Mouse (Mus musculus) megakaryocyte progenitor cell, adult 5-6 weeks (primary cell): ENCODE measurements at regions not wholly inside any gene's neighbourhood (a gene's known extent, or its start where the extent isn't known, plus 50 kb on each side); places are given as distances from the start of the nearest gene placed in this dataset.

Experiments used
- ATAC-seq: replicated peaks from 2 replicates; pipeline ENCODE4 v1.8.0; 2016; ENCODE audit warnings: mild to moderate bottlenecking, moderate TSS enrichment, inconsistent platforms; ENCODE audit not compliant: poor library complexity

GRCm38 (mm10) chr10:126646587-126646986 lies 254.6 kb downstream of the Atp23 start:
- ATAC-seq, result no peak

- no peak for ATAC-seq
Measured at GRCm38 (mm10) chr10:126641792-126642289, 259.3 kb downstream of the Atp23 start.

GRCm38 (mm10) chr10:126634731-126635130 lies 266.4 kb downstream of the Atp23 start:
- ATAC-seq, result no peak

- peak; percentile 75 for ATAC-seq
Measured at GRCm38 (mm10) chr10:126628057-126628456, 273.1 kb downstream of the Atp23 start.

GRCm38 (mm10) chr10:126625466-126625865 lies 275.7 kb downstream of the Atp23 start:
- peak; percentile 74 for ATAC-seq

GRCm38 (mm10) chr10:126620802-126621201 lies 280.4 kb downstream of the Atp23 start:
- ATAC-seq, result no peak

GRCm38 (mm10) chr10:126619970-126620369 lies 281.2 kb downstream of the Atp23 start:
- no peak for ATAC-seq

GRCm38 (mm10) chr10:126612226-126612625 lies 288.9 kb downstream of the Atp23 start:
- no peak for ATAC-seq

GRCm38 (mm10) chr10:126610506-126610905 lies 290.6 kb downstream of the Atp23 start:
- no peak for ATAC-seq

- no peak for ATAC-seq
Measured at GRCm38 (mm10) chr10:126599686-126600085, 301.5 kb downstream of the Atp23 start.

- ATAC-seq, result no peak
Measured at GRCm38 (mm10) chr10:126568155-126568554, 333.0 kb downstream of the Atp23 start.

GRCm38 (mm10) chr10:126565326-126565725 lies 335.8 kb downstream of the Atp23 start:
- ATAC-seq, result no peak

- ATAC-seq, result no peak
Measured at GRCm38 (mm10) chr10:126555080-126555479, 346.1 kb downstream of the Atp23 start.

GRCm38 (mm10) chr10:126531950-126532349 lies 369.2 kb downstream of the Atp23 start:
- no peak for ATAC-seq

GRCm38 (mm10) chr10:126531368-126531767 lies 369.8 kb downstream of the Atp23 start:
- peak; percentile 76 for ATAC-seq

GRCm38 (mm10) chr10:126528801-126529200 lies 372.4 kb downstream of the Atp23 start:
- no peak for ATAC-seq

- no peak for ATAC-seq
Measured at GRCm38 (mm10) chr10:126526186-126526585, 375.0 kb downstream of the Atp23 start.

- no peak for ATAC-seq
Measured at GRCm38 (mm10) chr10:126521836-126522815, 379.0 kb downstream of the Atp23 start.

GRCm38 (mm10) chr10:126520973-126521372 lies 380.2 kb downstream of the Atp23 start:
- no peak for ATAC-seq

- ATAC-seq, result peak; percentile 42; the same call in 1 of the 2 replicates
Measured at GRCm38 (mm10) chr10:126513185-126513584, 388.0 kb downstream of the Atp23 start.

GRCm38 (mm10) chr10:126511511-126511910 lies 389.6 kb downstream of the Atp23 start:
- ATAC-seq, result no peak

GRCm38 (mm10) chr10:126505988-126506387 lies 395.2 kb downstream of the Atp23 start:
- peak; percentile 65 for ATAC-seq
